Mouse (Mus musculus) cerebellum, postnatal 14 days (tissue): Measurements from ENCODE around the gene Ccdc87.
A peak's percentile ranks its signal among the peaks of the same experiment; 100 is the strongest.

Experiments used
- DNase-seq, 2 experiments: peaks; one replicate each; pipeline ENCODE4 v3.0.0; 2021; ENCODE audit warnings: mixed read lengths in 2 of 2

The Ccdc87 gene

DNA sequence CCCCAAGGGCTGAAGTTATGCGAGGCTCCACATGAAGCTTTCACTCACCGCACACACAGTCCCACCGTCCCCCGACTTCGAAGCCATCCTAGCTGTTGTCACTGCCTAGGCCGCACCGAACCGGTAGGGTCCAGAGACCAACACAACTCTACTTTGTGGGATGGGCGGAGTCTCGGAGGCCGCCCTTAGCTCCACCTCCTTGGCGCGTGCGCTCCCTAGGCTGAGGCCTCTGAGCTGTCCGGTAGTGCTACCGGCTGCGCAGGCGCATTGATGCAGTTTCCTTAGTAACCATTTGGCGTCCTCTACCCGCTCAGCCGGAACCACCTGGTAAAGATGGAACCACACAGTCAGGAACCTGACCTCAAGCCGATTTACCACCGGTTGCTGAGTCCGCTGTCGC is at the start of gene Ccdc87, which contains the start of gene Ccs:
TSS of gene Ccdc87 (plus strand) at position 218 of the 400 bp plus-strand sequence.
TSS of gene Ccs (minus strand) at position 184 of the 400 bp plus-strand sequence.
- DNase-seq, result peak; percentile 97 to 98

DNA sequence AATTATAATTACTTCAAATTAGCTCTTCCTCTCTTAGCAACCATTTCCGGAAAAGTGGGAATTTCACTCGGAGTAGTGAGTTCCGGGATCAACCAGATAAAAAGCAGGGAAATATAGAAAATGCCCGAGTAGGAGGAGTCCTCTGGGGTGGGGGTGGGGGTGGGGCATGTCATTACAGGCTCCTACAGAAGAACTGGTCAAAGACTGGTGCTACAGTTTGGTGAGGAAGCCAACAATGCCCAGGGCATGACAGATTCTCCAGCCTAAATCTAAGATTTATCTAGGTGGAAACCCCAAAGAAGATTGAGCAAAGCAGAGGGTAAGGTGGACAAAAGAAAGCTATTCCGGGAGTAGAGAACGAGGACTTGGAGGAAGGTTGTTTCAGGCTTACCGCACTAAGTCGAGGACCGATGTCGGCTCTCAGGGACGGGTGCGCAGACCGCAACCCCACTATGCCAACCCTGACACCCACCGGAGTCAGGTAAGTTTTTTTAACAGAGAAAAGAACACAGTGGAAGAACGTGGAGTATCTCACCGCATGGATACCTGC is 45.8 kb upstream of the Ccdc87 start:
- no peak for DNase-seq

DNA sequence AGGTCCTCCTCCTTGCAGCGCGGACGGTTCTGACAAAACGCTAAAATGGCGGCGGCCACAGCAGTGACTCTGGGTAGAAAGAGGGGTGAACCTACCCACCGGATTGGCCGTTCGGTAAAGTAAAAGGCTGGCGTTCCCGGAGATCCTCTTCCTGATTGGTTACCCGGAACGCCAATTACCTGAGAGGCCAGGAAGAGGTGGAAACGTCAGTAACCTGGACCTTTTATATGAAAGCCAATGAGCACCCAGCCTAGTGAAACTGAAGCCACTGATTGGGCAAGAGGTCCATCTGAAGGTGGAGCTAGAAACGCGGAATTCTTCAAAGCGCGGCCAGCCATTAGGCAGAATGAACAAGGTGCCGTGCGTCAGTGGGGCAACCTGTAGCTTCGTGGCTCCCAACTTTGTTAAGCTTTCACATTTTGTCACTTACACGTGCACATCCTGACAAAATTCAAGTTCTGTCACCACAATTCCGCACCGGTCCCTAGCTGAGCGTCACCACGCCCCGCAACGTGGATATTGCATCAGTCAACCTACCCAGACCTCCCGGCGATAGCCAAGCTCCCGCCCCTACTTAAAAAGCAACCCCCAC is 45.2 kb upstream of the Ccdc87 start, which contains the start of gene Rbm4:
TSS of gene Rbm4 (minus strand) at position 71 of the 592 bp plus-strand sequence.
- DNase-seq, result peak; percentile 99

DNA sequence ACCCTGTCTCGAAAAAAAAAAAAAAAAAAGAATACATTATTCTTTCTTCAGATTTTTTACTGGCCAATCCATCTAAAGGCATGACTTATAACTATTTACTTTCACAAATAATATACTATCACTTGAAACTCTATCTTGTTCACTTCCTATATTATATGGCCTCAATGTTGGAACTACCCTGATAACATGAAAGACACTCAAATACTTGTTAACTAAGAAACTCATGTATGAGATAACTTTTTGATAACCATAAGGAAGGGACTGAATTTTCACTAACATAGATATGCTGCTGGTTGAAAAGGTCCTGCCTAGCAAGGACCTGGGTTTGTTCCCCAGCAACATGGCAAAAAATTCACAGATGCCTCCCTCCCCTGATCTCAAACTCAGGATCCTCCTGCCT is 43.2 kb upstream of the Ccdc87 start:
- no peak for DNase-seq

DNA sequence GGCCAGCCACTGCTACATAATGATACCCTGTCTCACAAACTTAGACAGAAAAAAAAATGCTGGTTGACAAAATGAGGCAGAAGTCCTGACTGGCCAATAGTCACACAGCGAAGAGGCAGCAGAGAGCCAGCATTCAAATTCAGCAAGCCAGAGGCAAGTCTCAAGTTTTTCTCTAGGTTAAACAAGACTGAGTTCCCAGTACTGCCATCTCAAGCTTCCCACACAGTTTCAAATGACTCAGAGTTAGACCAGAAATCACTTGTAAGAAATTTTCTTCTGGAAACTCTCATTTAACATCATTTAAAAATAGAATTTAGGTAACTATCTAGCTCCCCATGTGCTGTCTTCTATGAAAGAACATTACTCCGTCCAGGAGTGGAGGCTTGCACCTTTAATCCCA is 41.3 kb upstream of the Ccdc87 start:
- no peak for DNase-seq

DNA sequence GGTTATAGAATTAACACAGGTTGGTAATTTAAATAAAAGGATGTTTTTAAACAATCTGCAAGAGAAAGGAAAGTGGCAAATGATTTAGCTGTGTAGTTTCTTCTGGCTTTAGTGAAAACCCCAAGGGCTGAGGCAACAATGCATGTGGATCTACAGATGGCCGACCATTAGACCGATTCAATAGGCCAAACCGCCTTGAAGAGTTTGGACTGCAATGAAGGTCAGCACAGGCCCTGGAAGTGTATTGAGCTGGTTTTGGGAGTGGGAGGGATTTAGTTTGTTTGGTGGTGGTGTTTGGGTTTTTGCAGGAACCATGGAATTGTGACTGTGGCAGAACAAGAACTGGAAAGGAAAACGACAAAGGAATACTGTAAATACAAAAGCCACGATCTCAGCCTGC is 40.1 kb upstream of the Ccdc87 start:
- no peak for DNase-seq

DNA sequence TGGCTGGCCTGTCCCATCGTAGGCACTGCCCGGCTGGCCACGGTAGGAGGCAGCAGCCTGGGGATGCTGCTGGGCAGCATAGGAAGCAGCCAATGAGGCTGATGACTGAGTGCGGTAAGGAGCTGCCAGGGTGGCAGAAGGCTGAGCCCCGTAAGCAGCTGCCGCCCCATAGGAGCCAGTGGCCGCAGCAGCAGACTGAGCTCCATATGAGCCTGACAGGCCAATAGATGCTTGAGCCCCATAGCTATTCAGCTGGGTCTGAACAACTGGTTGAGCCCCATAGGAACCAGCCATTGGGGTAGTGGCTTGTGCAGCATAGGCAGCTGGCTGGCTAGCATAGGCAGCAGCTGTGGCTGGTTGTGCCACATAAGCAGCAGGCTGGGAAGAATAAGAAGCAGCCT is 36.5 kb upstream of the Ccdc87 start:
- peak; percentile 50 to 58 for DNase-seq

DNA sequence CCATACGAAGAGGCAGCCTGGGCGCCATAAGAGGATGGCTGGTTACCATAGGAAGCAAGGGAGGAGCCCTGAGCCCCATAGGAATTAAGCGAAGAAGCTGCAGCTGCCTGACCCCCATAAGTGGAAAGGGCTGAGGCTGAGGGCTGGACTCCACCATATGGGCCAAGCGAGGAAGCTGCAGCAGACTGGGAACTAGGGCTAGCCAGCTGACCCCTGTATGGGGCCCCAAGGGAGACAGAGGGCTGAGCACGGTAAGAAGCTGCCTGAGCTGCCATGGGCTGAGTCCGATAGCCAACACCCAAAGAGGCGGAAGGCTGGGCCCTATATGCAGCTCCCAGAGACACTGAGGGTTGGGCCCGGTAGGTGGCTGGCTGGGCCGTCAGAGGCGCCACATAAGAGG is 35.9 kb upstream of the Ccdc87 start:
- DNase-seq, result no peak

DNA sequence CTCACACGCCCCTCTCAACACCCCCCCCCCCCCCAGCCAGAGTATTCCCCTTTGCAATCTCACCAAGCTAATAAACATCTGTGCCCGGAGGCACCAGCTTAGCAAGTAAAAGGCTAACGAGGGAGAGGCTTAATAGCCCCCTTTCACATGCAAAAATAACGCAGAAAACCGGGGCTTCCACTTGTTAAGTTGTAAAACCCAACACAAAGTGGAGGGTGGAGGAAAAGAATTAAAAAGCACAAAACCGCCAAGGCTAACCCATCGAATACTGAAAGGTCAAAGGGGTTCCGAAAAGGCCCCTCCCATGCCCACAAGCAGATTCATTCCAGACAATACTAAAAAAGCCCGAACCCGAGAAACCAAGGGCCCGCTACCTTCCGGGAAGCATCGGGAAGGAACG is 28.9 kb upstream of the Ccdc87 start:
- DNase-seq, result no peak

DNA sequence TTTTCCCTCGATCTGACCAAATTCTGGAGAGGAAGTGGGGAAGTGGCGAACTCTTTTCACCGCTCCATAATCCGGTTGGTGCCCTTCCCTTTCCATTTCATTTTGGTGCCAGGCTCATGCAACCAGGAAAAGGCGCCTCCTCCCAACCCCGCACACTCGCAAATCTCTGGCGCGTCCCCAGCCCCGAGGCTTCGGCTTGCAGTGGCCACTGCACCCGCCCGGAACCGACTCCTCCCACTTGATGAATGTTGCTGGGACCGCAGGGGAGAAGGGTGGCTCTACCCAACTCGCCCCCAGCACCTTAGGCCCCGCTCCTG is 28.5 kb upstream of the Ccdc87 start:
- DNase-seq, result peak in 1 of 2 experiments; percentile 87

DNA sequence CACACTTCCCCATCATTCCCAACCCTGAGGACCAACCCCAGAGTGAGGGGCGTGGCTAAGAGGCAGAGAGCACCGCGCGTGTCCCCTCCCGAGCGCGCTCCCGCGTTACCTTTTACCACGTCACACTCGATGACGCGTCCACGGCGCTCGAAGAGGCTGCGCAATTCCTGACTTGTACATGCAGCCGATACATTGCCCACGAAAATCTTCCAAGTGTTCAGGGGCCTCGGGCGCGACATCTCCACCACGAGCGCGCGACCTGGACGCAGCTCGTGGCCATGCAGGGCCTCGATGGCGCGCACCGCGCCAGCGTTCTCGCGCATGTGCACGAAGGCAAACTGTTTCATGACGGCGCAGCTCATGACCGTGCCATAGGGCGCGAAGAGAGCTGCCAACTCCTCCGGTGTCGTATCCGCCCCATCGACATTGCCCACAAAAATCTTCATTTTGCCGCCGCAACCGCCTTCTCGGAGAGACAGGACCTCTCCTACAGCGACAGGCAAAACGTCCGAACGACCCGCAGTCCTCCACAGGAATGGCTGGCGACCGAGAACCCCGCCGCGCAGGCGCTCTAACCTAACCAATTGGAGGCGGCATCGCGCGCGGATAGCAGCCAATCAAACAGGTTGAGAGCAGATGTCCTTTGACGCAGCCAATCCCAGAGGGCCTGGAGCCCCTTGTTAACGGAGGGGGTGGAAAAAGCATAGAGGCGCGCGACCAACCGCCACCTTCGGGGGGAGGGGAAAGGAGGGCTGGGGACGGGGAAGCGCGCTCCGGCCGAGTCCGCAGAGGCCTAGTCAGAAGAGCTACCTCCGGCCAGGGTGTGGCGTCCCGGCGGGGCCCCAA is 27.9 kb upstream of the Ccdc87 start, which contains the start of the genes Gm21992 and Rbm14:
TSS of gene Gm21992 (minus strand) at position 550 of the 846 bp plus-strand sequence.
TSS of gene Rbm14 (minus strand) at position 572 of the 846 bp plus-strand sequence.
- peak; percentile 99 for DNase-seq

DNA sequence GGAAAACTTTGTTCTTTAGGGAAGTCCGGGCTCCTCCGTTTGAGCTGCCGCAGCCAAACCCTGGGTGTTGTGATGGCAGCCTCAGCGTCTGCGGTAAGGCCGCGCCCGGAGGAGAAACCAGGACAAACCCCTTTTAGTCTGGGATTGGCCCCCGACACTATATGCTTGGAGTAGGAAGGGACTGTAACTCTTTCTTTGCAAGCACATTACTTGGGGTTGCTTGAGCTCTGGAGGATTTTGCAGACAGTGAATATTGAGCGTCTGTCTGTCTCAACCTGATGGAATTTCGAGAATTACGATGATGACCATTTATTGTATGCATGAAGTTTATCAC is 27.3 kb upstream of the Ccdc87 start:
- no peak for DNase-seq

DNA sequence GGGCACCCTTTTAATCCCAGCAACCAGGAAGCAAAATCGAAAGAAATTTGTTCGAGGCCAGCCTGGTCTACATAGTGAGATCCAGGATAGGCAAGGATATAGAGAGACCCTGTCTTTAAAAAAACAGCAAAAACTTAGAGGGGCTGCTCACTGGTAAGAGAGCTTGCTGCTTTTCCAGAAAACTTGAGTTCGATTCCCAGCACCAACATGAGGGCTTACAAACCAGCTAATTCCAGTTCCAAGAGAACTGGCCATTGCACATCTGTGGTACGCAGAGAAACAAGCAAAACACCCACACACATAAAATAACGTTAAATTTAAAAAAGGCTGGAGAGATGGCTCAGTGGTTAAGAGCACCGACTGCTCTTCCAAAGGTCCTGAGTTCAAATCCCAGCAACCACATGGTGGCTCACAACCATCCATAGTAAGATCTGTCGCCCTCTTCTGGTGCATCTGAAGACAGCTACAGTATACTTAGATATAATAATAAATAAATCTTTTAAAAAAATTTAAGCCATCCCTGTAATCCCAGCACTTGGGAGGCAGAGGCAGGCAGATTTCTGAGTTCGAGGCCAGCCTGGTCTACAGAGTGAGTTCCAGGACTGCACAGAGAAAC is 26.7 kb upstream of the Ccdc87 start:
- peak in 1 of 2 experiments; percentile 21 for DNase-seq

DNA sequence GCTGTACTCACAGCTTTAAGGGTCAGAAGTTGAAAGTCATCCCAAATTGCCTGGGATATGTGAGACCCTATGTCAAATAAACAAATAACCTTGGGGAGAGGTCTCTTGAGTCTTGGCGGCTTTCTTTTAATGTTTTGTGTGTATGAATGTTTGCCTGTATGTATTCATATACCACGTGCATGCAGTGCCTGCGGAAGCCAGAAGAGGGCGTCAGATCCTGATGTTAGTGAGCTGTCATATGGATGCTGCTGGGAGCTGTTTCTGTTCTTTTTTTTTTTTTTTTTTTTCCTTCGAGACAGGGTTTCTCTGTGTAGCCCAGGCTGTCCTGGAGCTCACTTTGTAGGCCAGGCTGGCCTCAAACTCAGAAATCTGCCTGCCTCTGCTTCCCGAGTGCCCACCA is 26.2 kb upstream of the Ccdc87 start:
- DNase-seq, result peak; percentile 46 to 76

DNA sequence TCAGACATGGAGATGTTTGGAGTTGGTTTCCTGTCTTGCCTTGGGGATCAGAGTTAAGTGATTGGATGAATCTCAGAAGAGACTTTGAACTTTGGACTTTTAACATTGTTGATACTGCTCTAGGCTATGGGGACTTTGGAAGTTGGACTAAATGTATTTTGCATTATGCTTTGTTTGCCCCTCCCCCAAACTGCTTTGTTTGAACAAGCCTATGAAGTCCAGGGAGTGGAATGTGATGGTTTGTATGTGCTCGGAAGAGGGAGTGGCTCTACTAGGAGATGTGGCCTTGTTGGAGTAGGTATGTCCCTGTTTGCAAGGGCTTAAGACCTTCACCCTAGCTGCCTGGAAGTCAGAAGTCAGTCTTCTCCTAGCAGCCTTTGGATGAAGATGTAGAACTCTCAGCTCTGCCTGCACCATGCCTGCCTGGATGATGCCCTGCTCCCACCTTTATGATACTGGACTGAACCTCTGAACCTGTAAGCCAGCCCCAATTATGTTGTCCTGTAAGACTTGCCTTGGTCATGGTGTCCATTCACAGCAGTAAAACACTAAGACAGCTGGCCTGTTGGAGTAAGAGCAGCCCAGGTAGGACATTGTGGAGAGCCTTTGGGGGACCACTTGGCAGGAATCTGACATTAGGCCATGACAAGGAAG is 21.9 kb upstream of the Ccdc87 start:
- no peak for DNase-seq

DNA sequence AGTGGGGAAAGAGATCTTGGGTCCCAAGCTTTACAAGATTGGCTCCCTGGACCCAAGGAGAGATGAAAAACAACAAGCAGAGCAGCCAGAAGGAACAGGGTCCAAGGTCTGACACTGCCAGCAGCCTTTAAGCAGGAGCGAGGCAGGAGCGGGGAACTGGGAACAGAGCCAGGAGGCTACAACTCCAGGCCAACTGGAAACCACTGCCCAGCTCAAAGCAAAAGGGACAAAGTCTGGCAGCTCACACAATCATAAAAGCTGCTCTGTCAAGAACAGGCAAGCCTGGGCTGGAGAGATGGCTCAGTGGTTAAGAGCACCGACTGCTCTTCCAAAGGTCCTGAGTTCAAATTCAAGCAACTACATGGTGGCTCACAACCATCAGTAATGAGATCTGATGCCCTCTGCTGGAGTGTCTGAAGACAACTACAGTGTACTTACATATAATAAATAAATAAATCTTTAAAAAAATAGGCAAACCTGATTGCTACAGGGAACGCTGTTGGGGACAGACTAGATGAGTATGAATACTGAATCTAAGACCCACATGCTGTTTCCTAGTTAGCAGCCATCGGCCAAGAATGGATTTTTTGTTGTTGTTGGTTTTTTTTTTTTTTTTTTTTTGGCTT is 18.4 kb upstream of the Ccdc87 start:
- DNase-seq, result peak; percentile 85 to 87

DNA sequence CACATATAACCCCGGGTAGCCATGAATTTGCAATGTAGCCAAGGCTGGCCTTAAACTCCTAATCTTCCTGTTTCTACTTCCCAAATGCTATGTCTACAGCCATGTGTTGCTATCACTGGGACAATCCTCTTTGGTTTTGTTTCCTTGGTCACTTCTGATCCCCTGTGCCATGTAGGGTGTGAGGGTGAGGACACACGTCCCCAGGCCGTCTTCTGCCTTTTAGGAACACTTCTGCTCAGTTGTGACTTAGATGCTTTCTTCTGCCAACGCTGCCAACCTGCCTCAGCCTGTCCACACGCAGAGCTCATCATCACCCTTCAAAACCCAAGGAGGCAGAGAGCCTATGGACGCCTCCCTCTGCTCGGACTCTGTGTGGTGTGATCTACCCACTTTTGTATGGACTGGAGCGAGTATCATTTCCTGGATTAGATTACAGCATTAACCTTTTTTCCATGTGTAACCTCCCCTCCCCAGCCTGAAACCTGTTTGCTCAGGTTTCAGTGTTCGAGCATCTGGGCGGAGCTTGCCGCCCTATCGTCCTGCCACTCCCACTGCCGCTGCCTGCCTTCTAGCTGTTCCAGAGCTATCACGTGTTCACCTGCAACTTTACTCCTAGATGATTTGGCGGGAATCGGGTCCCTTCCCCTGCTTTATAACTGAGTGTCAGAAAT is 10.6 kb upstream of the Ccdc87 start:
- no peak for DNase-seq

DNA sequence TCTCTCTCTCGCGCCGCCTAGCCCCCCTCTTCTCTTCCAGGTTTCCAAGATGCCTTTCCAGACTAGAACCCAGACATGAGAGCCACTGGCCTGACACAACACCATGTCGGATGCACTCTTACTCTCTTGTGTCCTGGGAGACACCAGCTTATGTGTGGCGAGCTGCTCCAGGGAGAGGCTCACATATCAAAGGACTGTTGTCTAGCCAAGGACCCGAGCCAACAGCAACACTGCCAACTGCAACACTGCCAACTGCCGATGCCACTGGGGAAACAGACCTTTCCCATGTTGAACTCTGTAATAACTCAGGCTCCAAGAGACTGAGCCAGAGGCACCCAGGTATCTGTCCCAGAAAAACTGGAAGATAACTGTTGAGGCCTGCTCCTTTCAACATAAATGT is 10.0 kb upstream of the Ccdc87 start:
- peak; percentile 93 to 94 for DNase-seq

DNA sequence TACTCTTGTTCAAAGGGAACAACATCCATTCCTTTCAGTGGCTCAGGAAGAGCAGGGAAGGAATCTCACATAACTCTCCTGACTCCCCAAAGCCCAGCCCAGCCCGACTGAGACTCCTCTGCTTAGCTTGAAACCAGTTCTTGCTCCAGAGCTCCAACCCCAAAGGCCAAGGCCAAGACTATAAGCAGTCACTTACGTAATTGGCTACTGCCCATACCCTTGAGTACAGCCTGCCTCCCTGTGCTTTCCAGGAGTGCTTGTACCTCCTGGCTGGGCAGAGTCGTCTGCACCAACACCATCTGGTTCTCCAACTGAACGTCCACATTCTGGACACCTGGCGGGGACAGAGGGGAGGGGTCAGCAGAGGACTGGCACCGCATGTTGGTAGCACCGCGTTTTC is 5.2 kb upstream of the Ccdc87 start:
- no peak for DNase-seq

DNA sequence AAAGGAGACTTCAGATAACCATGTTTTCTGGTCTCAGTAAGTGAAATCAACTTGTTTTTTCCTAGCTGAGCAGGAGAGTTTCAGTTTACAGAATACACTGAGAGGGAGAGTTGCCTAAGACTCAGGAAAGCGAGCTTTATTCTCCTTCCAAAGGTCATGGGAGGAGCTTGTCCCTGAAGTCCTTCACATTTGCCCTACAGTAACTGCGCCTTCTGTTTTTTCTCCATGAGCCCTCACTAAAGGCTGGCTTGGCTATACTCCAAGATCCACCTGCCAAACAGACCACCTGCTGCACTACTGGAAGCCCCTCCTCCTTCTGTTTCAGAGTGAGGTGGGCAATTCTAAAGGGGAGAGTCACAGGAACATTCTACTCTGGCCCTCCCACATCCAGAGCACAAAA is 3.1 kb upstream of the Ccdc87 start:
- peak in 1 of 2 experiments; percentile 27 for DNase-seq

DNA sequence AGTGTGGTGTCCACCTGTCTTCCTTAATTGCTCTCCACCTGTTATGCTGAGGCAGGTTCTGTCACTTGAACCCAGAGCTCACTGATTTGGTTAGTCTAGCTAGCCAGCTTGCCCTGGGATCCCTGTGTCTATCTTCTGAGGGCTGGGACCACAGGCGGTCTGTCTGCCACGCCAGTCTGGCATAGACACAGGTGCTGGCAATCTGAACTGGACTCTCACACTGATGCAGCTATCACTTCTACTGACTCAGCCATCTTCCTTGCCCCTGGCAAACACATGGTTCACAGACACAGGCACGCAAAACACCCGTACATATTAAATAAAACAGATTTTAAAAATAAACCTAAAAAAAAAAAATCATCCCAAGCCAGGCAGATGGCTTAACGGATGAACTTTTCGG is 2.1 kb upstream of the Ccdc87 start:
- no peak for DNase-seq

DNA sequence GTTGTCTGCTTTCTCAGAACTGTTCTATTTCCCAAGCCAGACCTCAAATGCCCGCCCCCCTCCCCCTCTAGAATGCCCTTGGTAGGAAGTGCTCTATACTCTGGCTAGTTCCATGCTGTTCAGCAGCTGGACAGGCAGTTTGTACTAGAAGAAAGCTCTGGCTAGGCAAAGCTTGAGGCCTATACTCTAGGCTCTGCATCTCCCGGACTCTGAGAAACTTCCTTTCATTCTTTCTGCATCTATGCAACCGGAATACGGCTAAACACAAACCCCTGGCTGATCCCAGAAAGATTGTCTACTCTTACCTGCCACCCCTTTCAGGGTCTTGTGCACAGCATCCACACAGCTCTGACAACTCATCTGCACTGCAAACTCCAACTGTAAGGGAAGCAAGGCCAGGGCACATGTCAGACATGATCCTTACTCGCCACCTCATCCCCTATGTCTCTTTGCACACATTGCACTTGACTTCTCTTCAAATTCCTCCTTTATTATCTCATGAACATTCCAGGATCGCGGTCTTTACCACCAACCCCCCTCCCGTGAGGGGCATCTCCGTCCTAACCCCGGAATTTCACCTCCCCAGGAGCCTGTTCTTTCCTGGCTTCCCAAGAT is 533 bp upstream of the Ccdc87 start:
- no peak for DNase-seq
